Mouse (Mus musculus): ENCODE measurements around the gene Wipf3. TPM values are rescaled to one million over a fixed set of nuclear protein-coding genes. Genes with fewer than 3 reads are reported as not detected.

Wipf3 gene
- polyA plus RNA-seq, 1 experiment, result 18.5 TPM

DNA sequence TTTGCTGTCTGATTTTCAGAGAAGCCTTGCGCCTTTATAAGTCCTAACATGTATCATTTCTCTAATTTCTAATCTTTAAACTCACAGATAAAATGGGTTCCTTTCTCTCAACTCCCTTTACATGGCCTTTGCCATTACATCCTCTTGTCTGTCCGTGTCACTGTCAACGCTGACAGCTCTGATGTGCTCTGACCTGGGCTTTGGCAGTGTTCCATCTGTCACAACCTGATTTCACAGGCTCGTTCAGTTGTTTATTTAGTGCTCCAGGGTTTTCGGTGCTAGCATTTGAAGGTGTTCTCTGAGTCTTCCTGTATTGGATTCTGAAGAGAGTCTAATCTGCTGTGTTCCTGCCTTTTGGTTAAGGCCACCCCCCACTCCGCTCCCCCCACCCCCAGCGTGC is 14.7 kb downstream of the Wipf3 start:
- no peaks in the 10 kb centered on the region for H3K4me1 ChIP-seq (ENCODE audit: control insufficient read depth, insufficient read depth, low read length)
- no peak overlapping the region for H3K27ac ChIP-seq (ENCODE audit: insufficient read depth, low read length)
- TF ChIP-seq CTCF (IDR thresholded peaks at IDR 0.05; ENCODE audit: low read depth, low read length) (no peak), POLR2A (IDR thresholded peaks at IDR 0.05; ENCODE audit: insufficient read depth, low read length) (no peak), EP300 (IDR thresholded peaks at IDR 0.05; ENCODE audit: insufficient read depth, low read depth, low read length) (no peak)
- H3K36me3 ChIP-seq (ENCODE audit: control insufficient read depth, insufficient read depth, low read length, poor library complexity, severe bottlenecking), result no peaks in the 10 kb centered on the region
- no peak overlapping the region for H3K4me3 ChIP-seq (ENCODE audit: low read depth, low read length)
- H3K9me3 ChIP-seq (replicated peaks; ENCODE audit: control insufficient read depth, insufficient read depth, low read length, poor library complexity, severe bottlenecking), result no peaks in the 10 kb centered on the region
- H3K27me3 ChIP-seq (ENCODE audit: control insufficient read depth, insufficient read depth, low read length, poor library complexity, severe bottlenecking), result no peaks in the 10 kb centered on the region
- H3K9ac ChIP-seq (ENCODE audit: low read depth, poor library complexity, severe bottlenecking), result no peak overlapping the region

GRCm38 (mm10) chr6:54445249-54445818 is 15.9 kb downstream of the Wipf3 start:
- H3K27ac ChIP-seq (ENCODE audit: insufficient read depth, low read length), result no peak overlapping the region
- no peaks in the 10 kb centered on the region for H3K27me3 ChIP-seq (ENCODE audit: control insufficient read depth, insufficient read depth, low read length, poor library complexity, severe bottlenecking)
- no peaks in the 10 kb centered on the region for H3K4me1 ChIP-seq (ENCODE audit: control insufficient read depth, insufficient read depth, low read length)
- H3K4me3 ChIP-seq (ENCODE audit: low read depth, low read length), result no peak overlapping the region
- H3K9me3 ChIP-seq (replicated peaks; ENCODE audit: control insufficient read depth, insufficient read depth, low read length, poor library complexity, severe bottlenecking), result no peaks in the 10 kb centered on the region
- no peak for TF ChIP-seq POLR2A (IDR thresholded peaks at IDR 0.05; ENCODE audit: insufficient read depth, low read length)
- no peak for TF ChIP-seq CTCF (IDR thresholded peaks at IDR 0.05; ENCODE audit: low read depth, low read length)
- no peak for TF ChIP-seq EP300 (IDR thresholded peaks at IDR 0.05; ENCODE audit: insufficient read depth, low read depth, low read length)
- H3K9ac ChIP-seq (ENCODE audit: low read depth, poor library complexity, severe bottlenecking), result no peak overlapping the region
- H3K36me3 ChIP-seq (ENCODE audit: control insufficient read depth, insufficient read depth, low read length, poor library complexity, severe bottlenecking), result no peaks in the 10 kb centered on the region

- H3K4me3 ChIP-seq (ENCODE audit: low read depth, low read length), result no peak overlapping the region
- no peaks in the 10 kb centered on the region for H3K36me3 ChIP-seq (ENCODE audit: control insufficient read depth, insufficient read depth, low read length, poor library complexity, severe bottlenecking)
- H3K4me1 ChIP-seq (ENCODE audit: control insufficient read depth, insufficient read depth, low read length), result no peaks in the 10 kb centered on the region
- no peak overlapping the region for H3K9ac ChIP-seq (ENCODE audit: low read depth, poor library complexity, severe bottlenecking)
- H3K27ac ChIP-seq (ENCODE audit: insufficient read depth, low read length), result no peak overlapping the region
- no peaks in the 10 kb centered on the region for H3K9me3 ChIP-seq (replicated peaks; ENCODE audit: control insufficient read depth, insufficient read depth, low read length, poor library complexity, severe bottlenecking)
- TF ChIP-seq POLR2A (IDR thresholded peaks at IDR 0.05; ENCODE audit: insufficient read depth, low read length), result no peak
- H3K27me3 ChIP-seq (ENCODE audit: control insufficient read depth, insufficient read depth, low read length, poor library complexity, severe bottlenecking), result no peaks in the 10 kb centered on the region
Measured at GRCm38 (mm10) chr6:54447353-54447752, 17.9 kb downstream of the Wipf3 start.

- no peak overlapping the region for H3K9ac ChIP-seq (ENCODE audit: low read depth, poor library complexity, severe bottlenecking)
- TF ChIP-seq EP300 (IDR thresholded peaks at IDR 0.05; ENCODE audit: insufficient read depth, low read depth, low read length) (no peak), CTCF (IDR thresholded peaks at IDR 0.05; ENCODE audit: low read depth, low read length) (no peak), POLR2A (IDR thresholded peaks at IDR 0.05; ENCODE audit: insufficient read depth, low read length) (no peak)
Measured at GRCm38 (mm10) chr6:54459661-54460060, 30.3 kb downstream of the Wipf3 start.

DNA sequence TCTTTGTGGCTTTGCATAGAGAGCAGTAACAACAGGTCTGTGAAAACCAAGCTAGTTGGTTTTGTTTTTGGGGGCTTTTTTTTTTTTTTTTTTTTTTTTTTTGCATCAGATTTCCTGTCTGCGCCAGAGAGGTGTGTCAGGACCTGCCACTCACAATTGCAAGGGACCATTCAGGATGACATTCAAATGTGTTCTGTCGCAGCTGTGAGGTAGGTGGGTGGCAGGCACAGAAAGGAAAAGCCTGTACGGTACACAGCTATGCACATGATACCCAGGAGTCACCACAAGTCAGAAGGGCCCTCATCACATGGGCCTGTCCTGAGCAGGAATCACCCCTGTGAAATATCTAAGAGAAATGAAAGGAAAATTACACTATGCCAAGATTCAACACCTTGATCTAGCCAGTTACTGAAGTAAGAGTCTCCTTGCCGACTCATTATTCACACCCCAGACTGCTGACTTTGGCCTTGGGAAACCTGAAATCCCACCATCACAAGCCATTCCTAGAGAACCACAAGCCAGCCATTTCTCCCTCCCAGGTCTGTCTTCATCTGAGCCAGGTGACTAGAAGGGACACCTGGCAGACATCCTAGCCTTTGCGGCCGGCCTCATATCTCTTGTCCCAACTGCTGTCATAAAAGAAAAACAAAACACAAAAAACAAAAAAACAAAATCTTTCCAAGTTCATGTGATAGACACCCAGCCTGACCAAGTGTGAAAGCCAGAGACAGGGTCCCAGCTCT is 30.9 kb downstream of the Wipf3 start:
- Histone ChIP-seq H3K36me3 (ENCODE audit: control insufficient read depth, insufficient read depth, low read length, poor library complexity, severe bottlenecking) (no peaks in the 10 kb centered on the region), H3K4me1 (ENCODE audit: control insufficient read depth, insufficient read depth, low read length) (no peaks in the 10 kb centered on the region), H3K4me3 (ENCODE audit: low read depth, low read length) (no peak overlapping the region), H3K27me3 (ENCODE audit: control insufficient read depth, insufficient read depth, low read length, poor library complexity, severe bottlenecking) (no peaks in the 10 kb centered on the region), H3K9me3 (replicated peaks; ENCODE audit: control insufficient read depth, insufficient read depth, low read length, poor library complexity, severe bottlenecking) (no peaks in the 10 kb centered on the region), H3K27ac (ENCODE audit: insufficient read depth, low read length) (no peak overlapping the region), H3K9ac (ENCODE audit: low read depth, poor library complexity, severe bottlenecking) (no peak overlapping the region)
- TF ChIP-seq POLR2A (IDR thresholded peaks at IDR 0.05; ENCODE audit: insufficient read depth, low read length) (no peak), EP300 (IDR thresholded peaks at IDR 0.05; ENCODE audit: insufficient read depth, low read depth, low read length) (no peak), CTCF (IDR thresholded peaks at IDR 0.05; ENCODE audit: low read depth, low read length) (no peak)

More at GRCm38 (mm10) chr6:54459661-54460060, 30.3 kb downstream of the Wipf3 start:
- Histone ChIP-seq H3K4me1 (ENCODE audit: control insufficient read depth, insufficient read depth, low read length) (no peaks in the 10 kb centered on the region), H3K27me3 (ENCODE audit: control insufficient read depth, insufficient read depth, low read length, poor library complexity, severe bottlenecking) (no peaks in the 10 kb centered on the region), H3K9me3 (replicated peaks; ENCODE audit: control insufficient read depth, insufficient read depth, low read length, poor library complexity, severe bottlenecking) (no peaks in the 10 kb centered on the region), H3K36me3 (ENCODE audit: control insufficient read depth, insufficient read depth, low read length, poor library complexity, severe bottlenecking) (no peaks in the 10 kb centered on the region), H3K27ac (ENCODE audit: insufficient read depth, low read length) (no peak overlapping the region), H3K4me3 (ENCODE audit: low read depth, low read length) (no peak overlapping the region)

- Histone ChIP-seq H3K27me3 (ENCODE audit: control insufficient read depth, insufficient read depth, low read length, poor library complexity, severe bottlenecking) (no peaks in the 10 kb centered on the region), H3K9ac (ENCODE audit: low read depth, poor library complexity, severe bottlenecking) (no peak overlapping the region), H3K9me3 (replicated peaks; ENCODE audit: control insufficient read depth, insufficient read depth, low read length, poor library complexity, severe bottlenecking) (no peaks in the 10 kb centered on the region), H3K36me3 (ENCODE audit: control insufficient read depth, insufficient read depth, low read length, poor library complexity, severe bottlenecking) (no peaks in the 10 kb centered on the region), H3K4me1 (ENCODE audit: control insufficient read depth, insufficient read depth, low read length) (no peaks in the 10 kb centered on the region), H3K27ac (ENCODE audit: insufficient read depth, low read length) (no peak overlapping the region), H3K4me3 (ENCODE audit: low read depth, low read length) (no peak overlapping the region)
- TF ChIP-seq EP300 (IDR thresholded peaks at IDR 0.05; ENCODE audit: insufficient read depth, low read depth, low read length), result no peak
- TF ChIP-seq CTCF (IDR thresholded peaks at IDR 0.05; ENCODE audit: low read depth, low read length), result no peak
- TF ChIP-seq POLR2A (IDR thresholded peaks at IDR 0.05; ENCODE audit: insufficient read depth, low read length), result no peak
Measured at GRCm38 (mm10) chr6:54460915-54461671, 31.7 kb downstream of the Wipf3 start.
